Mouse (Mus musculus) liver, adult 2 months (tissue): Measurements from ENCODE around the gene 1700029H14Rik. TPM values are rescaled to one million over a fixed set of nuclear protein-coding genes. Genes with fewer than 3 reads are reported as not detected.

Source experiments
- DNase-seq: peaks from one replicate; pipeline ENCODE4 v3.0.0-alpha.2; 2011; ENCODE audit warnings: low read depth, low spot score; ENCODE audit errors: extremely low read depth
- H3K27ac ChIP-seq: fragments of 200-500 bp; replicated peaks from 2 replicates; pipeline ENCODE4 v1.5.1; 2012; ENCODE audit warnings: low read depth, mild to moderate bottlenecking, control low read depth, inconsistent platforms, low read length; ENCODE audit not compliant: insufficient read depth
- H3K27me3 ChIP-seq: fragments of 200-500 bp; 2 replicates; pipeline ENCODE4 v1.6.1; 2012; ENCODE audit warnings: mild to moderate bottlenecking, moderate library complexity, low read length, inconsistent platforms; ENCODE audit not compliant: control insufficient read depth, insufficient read depth
- H3K36me3 ChIP-seq: fragments of 200-500 bp; 2 replicates; pipeline ENCODE4 v1.6.1; 2012; ENCODE audit warnings: low read length, inconsistent platforms; ENCODE audit not compliant: control insufficient read depth, insufficient read depth
- H3K4me1 ChIP-seq: fragments of 200-500 bp; 2 replicates; pipeline ENCODE4 v1.6.1; 2011; ENCODE audit warnings: low read length; ENCODE audit not compliant: control insufficient read depth, insufficient read depth
- H3K4me3 ChIP-seq: fragments of 200-500 bp; 2 replicates; pipeline ENCODE4 v1.5.1; 2011; ENCODE audit warnings: low read depth, mild to moderate bottlenecking, control low read depth, low read length, moderate library complexity; ENCODE audit not compliant: insufficient read depth
- H3K79me2 ChIP-seq: fragments of 200-500 bp; 2 replicates; pipeline ENCODE4 v1.6.1; 2012; ENCODE audit warnings: inconsistent platforms, mild to moderate bottlenecking, low read length, moderate library complexity; ENCODE audit not compliant: control insufficient read depth, insufficient read depth
- H3K9ac ChIP-seq: fragments of 200-500 bp; 2 replicates; pipeline ENCODE4 v1.6.1; 2012; ENCODE audit warnings: low read depth, mild to moderate bottlenecking, control low read depth, inconsistent platforms, low read length
- CTCF ChIP-seq: fragments of 200-500 bp; IDR thresholded peaks from 2 replicates; pipeline ENCODE4 v1.5.1; 2011; ENCODE audit warnings: low read depth, low read length, control low read depth
- POLR2A ChIP-seq: fragments of 200-500 bp; IDR thresholded peaks from 2 replicates; pipeline ENCODE4 v1.6.1; 2011; ENCODE audit warnings: low read length, control low read depth; ENCODE audit not compliant: insufficient read depth; ENCODE audit errors: extremely low read depth
- WGBS: fragments of 180-500 bp; shearing (Covaris S2); methylation state at CpG from one replicate; pipeline ENCODE4 v1.1.7; 2018; 5-methylcytosine and 5-hydroxymethylcytosine counted together
- polyA plus RNA-seq: library from polyadenylated mRNA; depleted of rRNA; stranded (reverse); fragments of >200 nt; gene quantifications from 2 replicates; pipeline ENCODE4 v1.2.3, GENCODE M21; 2012
- total RNA-seq: library from RNA; depleted of rRNA; stranded (reverse); fragments of >200 nt; gene quantifications from 2 replicates; pipeline ENCODE4 v1.2.3, GENCODE M21; 2014

The 1700029H14Rik gene
- total and polyA plus RNA-seq, 2 experiments: not detected

DNA sequence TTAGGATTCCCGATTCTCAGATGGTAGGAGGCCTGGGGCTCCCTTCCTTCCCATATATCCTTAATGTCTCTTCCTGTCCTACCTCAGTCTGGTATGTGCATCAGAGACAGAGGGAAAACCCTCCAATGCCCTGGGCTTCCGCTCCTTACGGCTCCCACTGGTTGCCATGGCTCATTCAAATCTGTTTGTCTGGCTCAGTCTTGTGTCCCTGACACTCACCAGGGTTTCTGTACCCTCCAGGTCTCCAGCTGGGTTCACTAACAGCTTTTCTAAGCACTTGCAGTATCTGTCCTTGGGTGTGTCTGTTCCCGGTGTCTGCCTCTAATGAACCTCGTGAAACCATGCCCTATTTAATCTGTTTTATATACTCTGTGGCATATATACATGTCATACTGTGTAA is 20.7 kb downstream of the 1700029H14Rik start:
- Histone ChIP-seq H3K9ac (no peak overlapping the region), H3K79me2 (no peaks in the 10 kb centered on the region), H3K4me3 (no peak overlapping the region), H3K27me3 (no peaks in the 10 kb centered on the region), H3K27ac (no peak overlapping the region), H3K36me3 (no peaks in the 10 kb centered on the region), H3K4me1 (no peaks in the 10 kb centered on the region)
- WGBS: 73% methylated on average over 5 of the region's 5 CpGs
- DNase-seq: no peak
- TF ChIP-seq CTCF: no peak
- TF ChIP-seq POLR2A: no peak

DNA sequence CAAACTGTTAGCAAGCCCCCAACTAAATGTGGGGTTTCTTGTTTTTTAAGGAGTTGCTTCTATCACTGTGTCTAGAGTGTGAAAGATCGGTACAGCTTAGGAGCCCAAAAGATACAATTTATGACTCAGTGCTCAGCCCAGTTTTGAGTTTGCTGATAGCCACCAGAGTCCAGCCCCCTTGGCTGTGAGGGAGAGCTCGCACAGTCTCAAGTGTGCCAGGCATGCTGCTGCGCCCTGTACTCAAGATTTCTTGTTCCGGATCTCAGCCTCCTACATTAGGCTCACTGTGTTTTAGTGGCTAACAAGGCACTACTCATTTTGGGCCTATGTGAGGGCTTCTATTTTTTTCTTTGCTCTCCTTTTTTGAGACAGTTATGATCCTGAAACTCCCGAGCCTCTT is 22.1 kb downstream of the 1700029H14Rik start:
- H3K27me3 ChIP-seq: no peaks in the 10 kb centered on the region
- no peaks in the 10 kb centered on the region for H3K36me3 ChIP-seq
- no peak overlapping the region for H3K9ac ChIP-seq
- no peak for DNase-seq
- no peak overlapping the region for H3K4me3 ChIP-seq
- no peaks in the 10 kb centered on the region for H3K79me2 ChIP-seq
- H3K27ac ChIP-seq: no peak overlapping the region
- no peak for TF ChIP-seq CTCF
- TF ChIP-seq POLR2A: no peak
- no peaks in the 10 kb centered on the region for H3K4me1 ChIP-seq
- WGBS: 91% methylated on average over 5 of the region's 5 CpGs

DNA sequence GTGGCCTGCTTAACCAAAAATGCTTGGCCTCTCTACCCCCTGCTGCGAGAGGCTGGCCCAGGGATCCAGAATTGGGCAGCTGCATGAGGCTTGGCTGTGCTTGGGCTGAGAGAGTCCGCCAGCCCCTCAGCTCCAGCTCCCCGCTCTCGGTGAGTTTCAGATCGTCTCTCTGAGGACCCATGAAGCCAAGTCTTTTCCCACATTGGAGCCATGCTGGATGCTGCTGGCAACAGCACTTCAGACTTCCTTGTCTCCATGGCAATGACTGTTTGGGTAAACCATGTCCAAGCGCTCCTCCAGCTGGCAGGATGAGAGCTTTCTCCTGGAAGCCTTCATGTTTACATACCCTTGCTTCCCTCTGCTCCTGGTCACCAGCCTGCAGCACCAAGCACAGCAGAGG is 23.4 kb downstream of the 1700029H14Rik start:
- Histone ChIP-seq H3K9ac (no peak overlapping the region), H3K36me3 (no peaks in the 10 kb centered on the region), H3K79me2 (no peaks in the 10 kb centered on the region), H3K4me1 (no peaks in the 10 kb centered on the region), H3K27ac (no peak overlapping the region), H3K27me3 (no peaks in the 10 kb centered on the region), H3K4me3 (no peak overlapping the region)
- peak; percentile 58 for DNase-seq
- 68% methylated on average over 6 of the region's 6 CpGs for WGBS
- no peak for TF ChIP-seq POLR2A
- TF ChIP-seq CTCF: no peak

DNA sequence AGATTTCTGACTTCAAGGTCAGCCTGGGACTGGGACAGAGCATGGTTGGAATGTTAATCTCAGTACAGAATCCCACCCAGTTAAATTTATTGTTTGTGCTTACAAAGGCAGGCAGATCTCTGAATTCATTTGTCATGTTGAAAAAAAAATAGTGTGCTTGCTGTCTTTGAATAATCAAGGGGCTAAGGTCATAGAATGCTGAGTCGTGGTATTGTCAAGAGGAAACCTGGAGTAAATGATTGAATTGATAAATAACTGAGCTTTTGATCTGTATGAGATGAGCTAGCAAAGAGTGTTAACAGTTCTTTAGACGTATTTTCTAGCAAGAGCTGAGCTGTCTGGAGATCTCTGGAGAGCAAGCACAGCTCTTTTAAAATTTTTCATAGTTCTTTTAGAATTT is 25.2 kb downstream of the 1700029H14Rik start:
- Histone ChIP-seq H3K79me2 (no peaks in the 10 kb centered on the region), H3K4me1 (no peaks in the 10 kb centered on the region), H3K9ac (no peak overlapping the region), H3K27ac (no peak overlapping the region), H3K27me3 (no peaks in the 10 kb centered on the region), H3K4me3 (no peak overlapping the region), H3K36me3 (no peaks in the 10 kb centered on the region)
- DNase-seq: no peak
- 66% methylated on average over 2 of the region's 2 CpGs for WGBS
- TF ChIP-seq CTCF (no peak), POLR2A (no peak)

DNA sequence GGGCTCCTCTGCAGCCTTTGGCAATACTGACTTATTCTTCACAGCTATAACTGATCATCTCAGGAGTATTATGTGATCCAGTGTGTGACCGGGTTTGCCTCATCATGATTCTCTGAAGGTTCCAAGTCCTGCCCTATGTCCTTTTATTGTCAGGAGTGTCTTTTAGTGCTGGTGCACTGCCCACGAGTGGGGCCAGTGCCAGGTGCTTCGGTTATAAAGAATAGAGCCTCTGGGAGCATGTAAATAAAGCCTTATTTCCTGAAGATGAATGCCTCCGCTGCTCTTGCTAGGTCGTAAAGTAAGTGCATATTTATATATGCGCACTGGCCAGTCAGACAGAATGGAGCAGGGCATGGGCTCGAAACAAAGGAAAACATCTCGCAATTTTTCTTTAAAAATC is 29.1 kb downstream of the 1700029H14Rik start:
- Histone ChIP-seq H3K4me1 (peaks cover 17% of the 10 kb centered on the region), H3K36me3 (no peaks in the 10 kb centered on the region), H3K27me3 (no peaks in the 10 kb centered on the region), H3K9ac (no peak overlapping the region), H3K4me3 (no peak overlapping the region), H3K27ac (no peak overlapping the region), H3K79me2 (no peaks in the 10 kb centered on the region)
- TF ChIP-seq POLR2A: no peak
- no peak for TF ChIP-seq CTCF
- WGBS: 90% methylated on average over 8 of the region's 8 CpGs
- no peak for DNase-seq

DNA sequence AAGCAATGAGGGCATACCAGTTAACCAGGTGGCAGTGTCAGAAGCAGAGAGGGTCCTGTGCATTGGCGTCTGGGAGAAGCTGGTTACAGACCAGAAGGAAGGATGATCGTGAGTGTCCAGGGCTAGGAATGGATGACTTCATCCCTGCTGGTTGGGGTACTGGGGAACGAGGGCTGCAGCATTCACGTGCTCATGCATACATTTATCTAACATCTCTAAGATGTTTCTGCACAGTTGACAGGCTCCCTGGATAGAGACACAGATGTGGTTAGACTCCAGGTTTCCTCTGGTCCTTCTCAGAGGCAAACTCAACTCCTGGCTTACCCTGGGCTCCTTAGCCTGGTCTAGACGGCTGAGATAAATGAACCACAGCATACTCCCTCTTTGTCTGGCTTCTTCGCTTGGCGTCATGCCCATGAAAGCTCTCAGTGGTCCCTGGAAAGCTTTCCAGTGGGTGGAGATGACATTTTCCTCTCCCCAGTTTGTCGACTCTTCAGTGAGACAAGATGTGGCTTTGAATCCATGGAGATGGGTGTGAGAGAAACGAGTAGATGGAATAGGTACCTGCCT is 30.6 kb downstream of the 1700029H14Rik start:
- no peaks in the 10 kb centered on the region for H3K36me3 ChIP-seq
- H3K9ac ChIP-seq: no peak overlapping the region
- H3K79me2 ChIP-seq: no peaks in the 10 kb centered on the region
- DNase-seq: no peak
- WGBS: 77% methylated on average over 9 of the region's 9 CpGs
- no peak overlapping the region for H3K4me3 ChIP-seq
- TF ChIP-seq POLR2A (no peak), CTCF (no peak)
- peaks cover 17% of the 10 kb centered on the region for H3K4me1 ChIP-seq
- no peak overlapping the region for H3K27ac ChIP-seq
- H3K27me3 ChIP-seq: no peaks in the 10 kb centered on the region
